Mouse (Mus musculus) neutrophil, adult 5-6 weeks (primary cell): ENCODE measurements around the gene Ext2. TPM values are rescaled to one million over a fixed set of nuclear protein-coding genes. Genes with fewer than 3 reads are reported as not detected.

Experiments
- ATAC-seq: fragments of 151-379, 151-347 bp; 2 replicates; pipeline ENCODE4 v1.8.0; 2017; ENCODE audit warnings: mild to moderate bottlenecking, moderate TSS enrichment; ENCODE audit not compliant: insufficient number of reproducible peaks, poor library complexity, low FRiP score, severe bottlenecking; ENCODE audit errors: extremely low read depth
- total RNA-seq: library from RNA; stranded (forward); fragments of 200-1000 nt; gene quantifications from 2 replicates; pipeline ENCODE4 v1.2.3, GENCODE M21; 2017

Ext2 gene
- total RNA-seq, 1 experiment from 2014 or later = 18.5 TPM

- ATAC-seq = no peak
Measured at GRCm38 (mm10) chr2:93780528-93780927, 41.8 kb downstream of the Ext2 start.

- no peak for ATAC-seq
Measured at GRCm38 (mm10) chr2:93779897-93780208, 42.5 kb downstream of the Ext2 start.

GRCm38 (mm10) chr2:93779081-93779896 lies 43.1 kb downstream of the Ext2 start:
- no peak for ATAC-seq

GRCm38 (mm10) chr2:93778616-93779015 lies 43.8 kb downstream of the Ext2 start:
- no peak for ATAC-seq

- no peak for ATAC-seq
Measured at GRCm38 (mm10) chr2:93777056-93777430, 45.3 kb downstream of the Ext2 start.

GRCm38 (mm10) chr2:93776267-93777055 lies 45.9 kb downstream of the Ext2 start:
- ATAC-seq = no peak

GRCm38 (mm10) chr2:93775431-93775830 lies 46.9 kb downstream of the Ext2 start:
- no peak for ATAC-seq

GRCm38 (mm10) chr2:93774946-93775345 lies 47.4 kb downstream of the Ext2 start:
- ATAC-seq = no peak

GRCm38 (mm10) chr2:93772765-93773085 lies 49.6 kb downstream of the Ext2 start:
- no peak for ATAC-seq

GRCm38 (mm10) chr2:93772054-93772764 lies 50.2 kb downstream of the Ext2 start:
- no peak for ATAC-seq

- ATAC-seq = no peak
Measured at GRCm38 (mm10) chr2:93770895-93771294, 51.5 kb downstream of the Ext2 start.

GRCm38 (mm10) chr2:93769875-93770274 lies 52.5 kb downstream of the Ext2 start:
- no peak for ATAC-seq

GRCm38 (mm10) chr2:93765721-93766120 lies 56.6 kb downstream of the Ext2 start:
- ATAC-seq = no peak

- no peak for ATAC-seq
Measured at GRCm38 (mm10) chr2:93764211-93764610, 58.2 kb downstream of the Ext2 start.

GRCm38 (mm10) chr2:93760389-93760788 lies 62.0 kb downstream of the Ext2 start:
- ATAC-seq = no peak

GRCm38 (mm10) chr2:93759173-93759572 lies 63.2 kb downstream of the Ext2 start:
- no peak for ATAC-seq

- ATAC-seq = no peak
Measured at GRCm38 (mm10) chr2:93758298-93758697, 64.1 kb downstream of the Ext2 start.

GRCm38 (mm10) chr2:93754366-93754765 lies 68.0 kb downstream of the Ext2 start:
- ATAC-seq = no peak

GRCm38 (mm10) chr2:93753147-93753758 lies 69.1 kb downstream of the Ext2 start:
- ATAC-seq = no peak
